Mouse (Mus musculus): ENCODE data around the gene Got1.

GRCm38 (mm10) chr19:43524187-43525103 is at the start of gene Got1:
- no peak; the same call in 1 of the 2 replicates for TF ChIP-seq CTCF (IDR thresholded peaks at IDR 0.05)
- TF ChIP-seq EP300 (IDR thresholded peaks at IDR 0.05), result peak; percentile 75; the same call in 1 of the 2 replicates

Measured in lung, postnatal 0 days (tissue).